Mouse (Mus musculus) MEL (cell line): ENCODE results near the gene Klhl36. TPM values are rescaled to one million over a fixed set of nuclear protein-coding genes. Genes with fewer than 3 reads are reported as not detected.

Source experiments
- DNase-seq: peaks from one replicate; pipeline ENCODE4 v3.0.0; 2011; ENCODE audit warnings: low read depth, low spot score
- H3K27ac ChIP-seq: 2 replicates; pipeline ENCODE4 v1.5.1; 2012; ENCODE audit warnings: low read depth, mild to moderate bottlenecking, control low read depth, low read length, moderate library complexity; ENCODE audit not compliant: control insufficient read depth
- H3K27me3 ChIP-seq, 2 experiments: fragments of 150-350 bp in 1 of 2; sonication (generic) in 1 of 2; 2 replicates each; pipeline ENCODE4 v1.6.1; 2012; ENCODE audit warnings: low read length in 2 of 2, mild to moderate bottlenecking in 2 of 2, improper control_type of control experiment in 1 of 2, moderate library complexity in 1 of 2; ENCODE audit not compliant: insufficient read depth in 2 of 2, control insufficient read depth in 1 of 2
- H3K36me3 ChIP-seq, 2 experiments: 2 replicates each; pipeline ENCODE4 v1.6.1; 2012 to 2014; ENCODE audit warnings: low read length in 2 of 2, improper control_type of control experiment in 1 of 2, inconsistent platforms in 1 of 2, mild to moderate bottlenecking in 1 of 2; ENCODE audit not compliant: insufficient read depth in 2 of 2, control insufficient read depth in 1 of 2
- H3K4me1 ChIP-seq, 2 experiments: fragments of 150-350 bp in 1 of 2; sonication (generic) in 1 of 2; 2 replicates each; pipeline ENCODE4 v1.6.1; 2012; ENCODE audit warnings: low read length in 2 of 2, improper control_type of control experiment in 1 of 2, mild to moderate bottlenecking in 1 of 2; ENCODE audit not compliant: insufficient read depth in 2 of 2, control insufficient read depth in 1 of 2
- H3K4me3 ChIP-seq, 2 experiments: fragments of 150-350 bp in 1 of 2; sonication (generic) in 1 of 2; 2 replicates each; pipeline ENCODE4 v1.5.1; 2012; ENCODE audit warnings: low read depth in 2 of 2, low read length in 2 of 2, mild to moderate bottlenecking in 2 of 2, moderate library complexity in 2 of 2, control low read depth in 1 of 2, improper control_type of control experiment in 1 of 2; ENCODE audit not compliant: control insufficient read depth in 1 of 2, insufficient read depth in 1 of 2
- H3K79me2 ChIP-seq: 2 replicates; pipeline ENCODE4 v1.6.1; 2012; ENCODE audit warnings: mild to moderate bottlenecking, low read length, moderate library complexity; ENCODE audit not compliant: control insufficient read depth, poor library complexity, insufficient read depth
- H3K9ac ChIP-seq: 2 replicates; pipeline ENCODE4 v1.6.1; 2012; ENCODE audit warnings: low read depth, mild to moderate bottlenecking, control low read depth, low read length, moderate library complexity; ENCODE audit not compliant: control insufficient read depth, poor library complexity, severe bottlenecking
- H3K9me3 ChIP-seq: fragments of 150-350 bp; sonication (generic); replicated peaks from 2 replicates; pipeline ENCODE4 v1.6.1; 2012; ENCODE audit warnings: mild to moderate bottlenecking, low read length, improper control_type of control experiment, moderate library complexity; ENCODE audit not compliant: insufficient read depth
- CHD1 ChIP-seq: IDR thresholded peaks from 2 replicates; pipeline ENCODE4 v1.6.1; 2012; ENCODE audit warnings: low read depth, mild to moderate bottlenecking, inconsistent platforms, low read length, improper control_type of control experiment
- CHD2 ChIP-seq: IDR thresholded peaks from 2 replicates; pipeline ENCODE4 v1.6.1; 2011; ENCODE audit warnings: low read length, improper control_type of control experiment
- CTCF ChIP-seq, 3 experiments: IDR thresholded peaks in 2 of 3; conservative IDR thresholded peaks in 1 of 3; 2 replicates each; pipeline ENCODE4 v1.5.1; 2011 to 2012; ENCODE audit warnings: low read length in 3 of 3, low read depth in 2 of 3, mild to moderate bottlenecking in 2 of 3, improper control_type of control experiment in 1 of 3, inconsistent platforms in 1 of 3, mixed read lengths in 1 of 3, moderate library complexity in 1 of 3; ENCODE audit not compliant: control insufficient read depth in 1 of 3, insufficient read depth in 1 of 3, poor library complexity in 1 of 3, severe bottlenecking in 1 of 3
- ETS1 ChIP-seq: IDR thresholded peaks from 2 replicates; pipeline ENCODE4 v1.6.1; 2012; ENCODE audit warnings: low read depth, mild to moderate bottlenecking, inconsistent platforms, low read length, improper control_type of control experiment, moderate library complexity
- GABPA ChIP-seq: IDR thresholded peaks from 2 replicates; pipeline ENCODE4 v1.6.1; 2012; ENCODE audit warnings: low read depth, mild to moderate bottlenecking, inconsistent platforms, low read length, improper control_type of control experiment, moderate library complexity
- GATA1 ChIP-seq: IDR thresholded peaks from 2 replicates; pipeline ENCODE4 v1.6.1; 2011; ENCODE audit warnings: low read depth, low read length, improper control_type of control experiment
- KAT2A ChIP-seq: conservative IDR thresholded peaks from 2 replicates; pipeline ENCODE4 v1.6.1; 2012; ENCODE audit warnings: low read depth, low read length, improper control_type of control experiment, inconsistent platforms
- MAZ ChIP-seq: IDR thresholded peaks from 2 replicates; pipeline ENCODE4 v1.6.1; 2012; ENCODE audit warnings: low read depth, mild to moderate bottlenecking, inconsistent platforms, low read length, improper control_type of control experiment
- MXI1 ChIP-seq: IDR thresholded peaks from 2 replicates; pipeline ENCODE4 v1.6.1; 2011; ENCODE audit warnings: mild to moderate bottlenecking, low read depth, low read length, improper control_type of control experiment
- MYC ChIP-seq: IDR thresholded peaks from 2 replicates; pipeline ENCODE4 v1.6.1; 2011; ENCODE audit warnings: low read depth, mild to moderate bottlenecking, low read length, improper control_type of control experiment, moderate library complexity
- NRF1 ChIP-seq: IDR thresholded peaks from 2 replicates; pipeline ENCODE4 v1.6.1; 2014; ENCODE audit warnings: low read depth, mild to moderate bottlenecking, inconsistent platforms, low read length, improper control_type of control experiment, moderate library complexity; ENCODE audit not compliant: poor library complexity, insufficient read depth, severe bottlenecking
- POLR2AphosphoS2 ChIP-seq: IDR thresholded peaks from 2 replicates; pipeline ENCODE4 v1.6.1; 2011; ENCODE audit warnings: low read length, improper control_type of control experiment
- SMC3 ChIP-seq: IDR thresholded peaks from 2 replicates; pipeline ENCODE4 v1.6.1; 2011; ENCODE audit warnings: low read depth, low read length, improper control_type of control experiment
- UBTF ChIP-seq: IDR thresholded peaks from 2 replicates; pipeline ENCODE4 v1.6.1; 2012; ENCODE audit warnings: low read depth, mild to moderate bottlenecking, inconsistent platforms, low read length, improper control_type of control experiment, moderate library complexity, borderline replicate concordance; ENCODE audit not compliant: insufficient read depth
- USF2 ChIP-seq, 2 experiments: IDR thresholded peaks; 2 replicates each; pipeline ENCODE4 v1.6.1; 2011 to 2012; ENCODE audit warnings: improper control_type of control experiment in 2 of 2, low read length in 2 of 2, borderline replicate concordance in 1 of 2, inconsistent platforms in 1 of 2, low read depth in 1 of 2, mild to moderate bottlenecking in 1 of 2; ENCODE audit not compliant: insufficient read depth in 1 of 2
- ZC3H11A ChIP-seq: IDR thresholded peaks from 2 replicates; pipeline ENCODE4 v1.6.1; 2012; ENCODE audit warnings: low read depth, mild to moderate bottlenecking, inconsistent platforms, low read length, improper control_type of control experiment
- polyA plus RNA-seq, 2 experiments: library from polyadenylated mRNA; stranded (reverse) in 1 of 2; unstranded in 1 of 2; fragments of >175 nt in 1 of 2; fragments of >200 nt in 1 of 2; gene quantifications; 2 replicates each; pipeline versions ENCODE4 v1.2.1 to v1.2.4; 2012; ENCODE audit warnings: low replicate concordance in 2 of 2, low read depth in 1 of 2; ENCODE audit not compliant: insufficient read length in 2 of 2, insufficient read depth in 1 of 2, missing spikeins in 1 of 2
- total RNA-seq: library from RNA; depleted of rRNA; stranded (reverse); fragments of 300-350 nt; gene quantifications from 2 replicates; pipeline ENCODE4 v1.2.3, GENCODE M21; 2012

The Klhl36 gene
- total and polyA plus RNA-seq, 3 experiments, result 4.6 to 6.6 TPM; not detected in 1

DNA sequence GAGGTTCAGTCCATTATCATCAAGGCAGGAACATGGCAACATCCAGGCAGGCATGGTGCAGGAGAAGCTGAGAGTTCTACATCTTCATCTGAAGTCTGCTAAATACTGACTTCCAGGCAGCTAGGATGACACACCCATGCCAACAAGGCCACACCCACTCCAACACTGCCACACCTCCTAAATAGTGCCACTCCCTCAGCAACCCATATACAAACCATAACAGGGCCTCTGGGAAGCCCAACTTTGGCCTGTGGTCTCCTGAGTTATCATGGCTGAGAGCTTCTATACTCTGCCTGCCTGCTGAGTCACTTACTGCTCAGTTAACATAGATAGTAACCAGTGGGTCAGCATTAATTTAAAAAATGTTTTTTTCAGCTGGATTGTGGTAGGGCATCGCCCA, 11.1 kb downstream of the Klhl36 start:
- no peak overlapping the region for H3K9ac ChIP-seq
- DNase-seq, result peak; percentile 83
- TF ChIP-seq USF2 (IDR thresholded peaks at IDR 0.05; ENCODE audit: borderline replicate concordance in 1 of 2, insufficient read depth in 1 of 2, low read depth in 1 of 2, low read length in 2 of 2) (no peak), CHD2 (no peak), CHD1 (no peak), UBTF (no peak), MXI1 (no peak), GATA1 (no peak), ETS1 (no peak), SMC3 (no peak), GABPA (no peak), POLR2AphosphoS2 (no peak), NRF1 (no peak), KAT2A (no peak), ZC3H11A (no peak), MAZ (no peak), MYC (no peak), CTCF (IDR thresholded peaks at IDR 0.05 in 2 of 3, conservative IDR thresholded peaks at IDR 0.05 in 1 of 3; ENCODE audit: control insufficient read depth in 1 of 3, insufficient read depth in 1 of 3, low read depth in 2 of 3, low read length in 3 of 3, poor library complexity in 1 of 3, severe bottlenecking in 1 of 3) (no peak)
- no peak overlapping the region for H3K27ac ChIP-seq
- no peaks in the 10 kb centered on the region for H3K79me2 ChIP-seq
- H3K4me1 ChIP-seq, result no peaks in the 10 kb centered on the region
- no peak overlapping the region for H3K4me3 ChIP-seq
- H3K27me3 ChIP-seq, result no peaks in the 10 kb centered on the region
- 0 out of 4 replicates have a peak, but pooled peaks cover 0 to 2% of the 10 kb centered on the region in 2 experiments for H3K36me3 ChIP-seq
- H3K9me3 ChIP-seq, result no peaks in the 10 kb centered on the region

- DNase-seq, result no peak
- H3K4me3 ChIP-seq, result no peak overlapping the region
- H3K9ac ChIP-seq, result no peak overlapping the region
- no peaks in the 10 kb centered on the region for H3K9me3 ChIP-seq
- H3K4me1 ChIP-seq, result 0 out of 4 replicates have a peak, but pooled peaks cover 0 to 11% of the 10 kb centered on the region in 2 experiments
- peaks cover 0 to 2% of the 10 kb centered on the region in 2 experiments; a peak in 1 of 4 replicates for H3K27me3 ChIP-seq
- H3K27ac ChIP-seq, result no peak overlapping the region
- H3K36me3 ChIP-seq, result no peaks in the 10 kb centered on the region; a peak in 1 of 4 replicates
- H3K79me2 ChIP-seq, result no peaks in the 10 kb centered on the region
- TF ChIP-seq ZC3H11A, result no peak
- TF ChIP-seq, all 39 proteins: peak for 0
Measured at GRCm38 (mm10) chr8:119881301-119881700, 19.2 kb downstream of the Klhl36 start.
